Mouse (Mus musculus) bone marrow, adult 2 months (tissue): ENCODE results near the gene Supt5. TPM values are rescaled to one million over a fixed set of nuclear protein-coding genes. Genes with fewer than 3 reads are reported as not detected.

ENCODE experiments used
- H3K27ac ChIP-seq: fragments of 200-500 bp; 2 replicates; pipeline ENCODE4 v1.5.1; 2012; ENCODE audit warnings: low read depth, mild to moderate bottlenecking, control low read depth, inconsistent platforms, low read length; ENCODE audit not compliant: control insufficient read depth, poor library complexity, insufficient read depth
- H3K4me1 ChIP-seq: fragments of 200-500 bp; 2 replicates; pipeline ENCODE4 v1.6.1; 2011; ENCODE audit warnings: low read length; ENCODE audit not compliant: control insufficient read depth, insufficient read depth
- H3K4me3 ChIP-seq: fragments of 200-500 bp; replicated peaks from 2 replicates; pipeline ENCODE3; 2011; ENCODE audit warnings: mild to moderate bottlenecking, low read depth, low read length, control low read depth; ENCODE audit not compliant: control insufficient read depth
- CTCF ChIP-seq: fragments of 200-500 bp; IDR thresholded peaks from 2 replicates; pipeline ENCODE4 v1.5.1; 2011; ENCODE audit warnings: low read length, control low read depth; ENCODE audit not compliant: control insufficient read depth, insufficient read depth
- POLR2A ChIP-seq: fragments of 200-500 bp; IDR thresholded peaks from 2 replicates; pipeline ENCODE4 v1.6.1; 2011; ENCODE audit warnings: low read depth, mild to moderate bottlenecking, control low read depth, low read length, borderline replicate concordance; ENCODE audit not compliant: control insufficient read depth
- WGBS: fragments of 180-500 bp; shearing (Covaris S2); methylation state at CpG from one replicate; pipeline ENCODE4 v1.1.7; 2018; 5-methylcytosine and 5-hydroxymethylcytosine counted together
- polyA plus RNA-seq: library from polyadenylated mRNA; stranded (reverse); fragments of >200 nt; gene quantifications from 2 replicates; pipeline ENCODE4 v1.2.4, GENCODE M21; 2011; ENCODE audit warnings: low replicate concordance; ENCODE audit not compliant: missing spikeins, insufficient read depth, insufficient read length

The Supt5 gene
- polyA plus RNA-seq, 1 experiment = 77.1 TPM

DNA sequence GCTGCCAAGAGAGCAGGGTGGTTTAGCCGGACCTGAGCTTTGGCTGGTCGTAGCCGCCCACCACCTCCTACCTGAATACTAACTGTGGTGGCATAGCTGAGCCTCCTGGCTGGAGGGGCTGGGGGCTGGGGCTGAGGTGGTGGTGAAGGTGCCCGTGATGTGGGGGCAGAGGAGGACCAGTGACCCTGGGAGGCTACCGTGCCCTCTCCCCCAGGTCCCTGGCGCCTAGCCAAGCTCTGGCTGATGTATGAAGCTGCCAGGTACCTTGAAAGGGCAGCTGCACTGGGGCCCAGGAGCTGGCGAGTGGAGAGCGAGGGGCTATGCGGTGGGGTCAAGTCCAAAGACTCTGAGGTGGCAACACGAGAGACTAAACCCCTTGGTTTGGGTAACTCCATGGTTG, 21.3 kb upstream of the Supt5 start:
- TF ChIP-seq CTCF = no peak
- TF ChIP-seq POLR2A = no peak
- Histone ChIP-seq H3K4me1 (no peaks in the 10 kb centered on the region; the same call in 1 of the 2 replicates), H3K27ac (no peak overlapping the region), H3K4me3 (no peak overlapping the region)
- 85% methylated on average over 10 of the region's 10 CpGs for WGBS

DNA sequence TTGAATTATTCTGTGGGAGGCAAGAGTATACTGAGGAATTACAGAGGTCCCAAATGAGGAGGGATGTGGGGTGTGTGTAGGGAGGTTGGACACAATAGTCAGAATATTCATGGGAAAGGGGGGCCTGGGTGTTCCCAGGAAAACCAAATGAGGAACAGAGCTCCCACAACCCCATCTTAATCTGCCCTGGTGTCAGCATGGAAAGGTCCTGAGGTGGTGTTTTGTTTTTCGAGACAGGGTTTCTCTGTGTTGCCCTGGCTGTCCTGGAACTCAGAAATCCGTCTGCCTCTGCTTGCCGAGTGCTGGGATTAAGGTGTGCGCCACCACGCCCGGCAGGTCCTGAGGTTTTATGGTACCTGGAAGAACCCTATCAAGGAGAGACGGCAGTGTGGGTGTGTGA, 19.9 kb upstream of the Supt5 start:
- Histone ChIP-seq H3K27ac (no peak overlapping the region), H3K4me1 (no peaks in the 10 kb centered on the region; the same call in 1 of the 2 replicates), H3K4me3 (no peak overlapping the region)
- TF ChIP-seq CTCF (no peak), POLR2A (no peak)
- WGBS = 82% methylated on average over 7 of the region's 7 CpGs

DNA sequence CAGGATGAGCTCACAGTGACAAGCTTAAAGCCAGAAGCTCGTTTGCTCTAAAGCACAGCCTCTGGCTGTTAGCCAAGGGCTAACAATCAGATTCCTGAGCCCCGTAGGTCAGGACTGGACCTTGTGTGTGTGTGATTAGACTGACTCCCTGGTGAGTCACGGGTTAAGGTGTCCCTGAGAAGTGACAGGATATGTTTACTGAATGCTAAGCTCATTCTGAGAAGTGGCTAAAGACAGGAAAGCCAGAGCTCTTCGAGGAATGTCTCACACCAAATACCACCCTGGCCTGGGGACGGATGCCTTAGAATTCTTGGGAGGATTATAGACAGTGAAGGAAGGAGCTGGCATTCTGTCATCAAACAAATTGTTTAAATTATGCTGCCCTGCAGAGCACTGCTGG, 19.4 kb upstream of the Supt5 start:
- Histone ChIP-seq H3K27ac (no peak overlapping the region), H3K4me1 (no peaks in the 10 kb centered on the region; the same call in 1 of the 2 replicates), H3K4me3 (no peak overlapping the region)
- TF ChIP-seq POLR2A (no peak), CTCF (no peak)
- 37% methylated on average over 5 of the region's 5 CpGs for WGBS

DNA sequence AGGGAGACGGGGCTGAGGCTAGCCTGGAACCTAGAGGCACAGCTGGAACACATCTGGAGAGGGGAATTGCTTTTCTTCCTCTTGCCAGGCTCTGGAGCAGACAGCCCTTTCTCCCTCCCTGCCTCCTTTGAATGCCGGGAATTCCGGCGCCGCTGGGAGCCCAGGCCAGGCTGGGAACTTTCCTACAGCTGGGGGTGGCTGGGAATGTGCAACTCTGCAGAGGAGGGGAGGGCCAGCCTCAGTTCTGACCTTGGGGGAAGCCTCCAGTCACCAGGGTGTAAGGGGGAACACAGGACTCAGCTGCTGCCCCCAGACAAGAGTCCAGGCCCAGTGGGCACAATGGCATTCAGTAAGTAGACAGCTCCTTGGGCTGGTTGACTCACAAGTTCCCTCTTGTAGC, 18.4 kb upstream of the Supt5 start:
- TF ChIP-seq POLR2A (no peak), CTCF (no peak)
- 70% methylated on average over 5 of the region's 5 CpGs for WGBS
- Histone ChIP-seq H3K4me3 (no peak overlapping the region), H3K27ac (no peak overlapping the region), H3K4me1 (no peaks in the 10 kb centered on the region; the same call in 1 of the 2 replicates)

DNA sequence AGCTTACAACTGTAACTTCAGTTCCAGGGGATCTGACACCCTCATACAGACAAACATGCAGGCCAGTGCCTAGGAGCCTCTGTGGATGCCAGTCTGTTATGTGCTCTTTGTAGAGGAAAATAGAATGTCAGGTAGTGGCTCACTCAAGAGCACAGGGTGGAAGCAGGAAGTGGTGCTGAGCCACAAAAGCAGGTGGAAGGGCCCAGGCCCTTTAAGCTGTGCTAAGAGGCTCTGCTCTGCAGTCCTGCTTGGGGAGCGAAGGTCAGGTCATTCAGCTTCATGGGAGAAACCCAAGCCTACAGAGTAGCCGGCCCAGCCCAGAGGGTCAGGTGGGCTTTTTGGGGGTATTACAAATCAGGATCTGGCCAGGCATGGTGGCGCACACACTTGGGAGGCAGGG, 16.7 kb upstream of the Supt5 start:
- Histone ChIP-seq H3K4me3 (no peak overlapping the region), H3K4me1 (no peaks in the 10 kb centered on the region; the same call in 1 of the 2 replicates), H3K27ac (no peak overlapping the region)
- WGBS = 83% methylated on average over 3 of the region's 3 CpGs
- no peak for TF ChIP-seq POLR2A
- no peak for TF ChIP-seq CTCF

DNA sequence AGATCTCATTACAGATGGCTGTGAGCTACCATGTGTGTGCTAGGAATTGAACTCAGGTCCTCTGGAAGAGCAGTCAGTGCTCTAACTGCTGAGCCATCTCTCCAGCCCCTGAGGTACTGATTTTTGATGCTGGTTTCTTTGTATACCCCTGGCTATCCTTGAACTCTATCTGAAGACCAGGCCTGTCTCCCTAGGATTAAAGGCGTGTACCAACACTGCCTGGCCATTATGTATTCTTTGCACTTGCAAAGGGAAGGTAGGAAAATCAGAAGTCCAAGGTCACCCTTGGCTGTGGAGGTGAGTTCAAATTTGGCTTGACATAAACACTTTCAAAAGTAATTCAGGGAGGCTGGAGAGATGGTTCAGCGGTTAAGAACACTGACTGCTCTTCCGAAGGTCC, 16.1 kb upstream of the Supt5 start:
- Histone ChIP-seq H3K4me1 (no peaks in the 10 kb centered on the region; the same call in 1 of the 2 replicates), H3K4me3 (no peak overlapping the region), H3K27ac (no peak overlapping the region)
- WGBS = 87% methylated on average over 3 of the region's 3 CpGs
- no peak for TF ChIP-seq CTCF
- no peak for TF ChIP-seq POLR2A

DNA sequence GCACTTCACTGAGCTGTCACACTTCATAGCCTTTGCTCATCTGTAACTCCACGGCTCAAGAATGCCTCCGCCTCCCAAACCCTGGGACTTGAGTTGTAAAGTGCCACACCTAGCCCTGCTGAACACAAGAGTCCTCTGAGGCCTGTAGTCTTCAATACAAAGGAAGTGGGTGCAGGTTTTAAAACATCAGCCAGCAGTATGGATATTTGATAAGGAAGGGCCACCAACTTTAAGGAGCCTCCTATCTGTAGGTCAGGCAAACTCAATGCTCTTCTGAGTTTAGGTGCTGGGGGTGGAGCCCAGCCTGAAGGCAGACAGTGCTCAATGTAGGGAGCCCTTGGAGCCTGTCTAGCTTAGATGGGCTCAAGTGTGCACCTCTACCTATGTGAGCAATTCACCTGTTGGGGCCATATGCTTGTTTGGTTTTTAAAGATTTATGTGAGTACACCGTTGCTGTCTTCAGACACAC, 15.6 kb upstream of the Supt5 start:
- WGBS = 85% methylated on average over 3 of the region's 3 CpGs
- Histone ChIP-seq H3K27ac (no peak overlapping the region), H3K4me1 (no peaks in the 10 kb centered on the region; the same call in 1 of the 2 replicates), H3K4me3 (no peak overlapping the region)
- TF ChIP-seq POLR2A (no peak), CTCF (no peak)

DNA sequence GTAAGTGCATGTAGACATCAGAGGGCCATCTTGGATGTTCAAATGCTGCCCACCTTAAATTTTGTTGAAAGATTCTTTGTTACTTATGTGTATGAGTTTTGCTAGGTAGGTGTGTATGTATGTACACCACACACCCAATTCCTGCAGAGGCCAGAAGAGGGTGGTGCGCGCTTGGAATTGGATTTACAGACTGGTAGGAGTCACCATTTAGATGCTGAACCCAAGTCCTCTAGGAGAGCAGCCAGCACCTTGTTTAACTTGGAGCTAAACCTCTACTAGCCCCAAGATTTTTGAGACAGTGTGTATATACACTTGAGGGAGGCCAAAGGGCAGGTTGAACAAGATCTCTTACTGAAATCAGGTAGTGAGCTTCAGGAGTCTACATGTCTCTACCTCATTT, 14.7 kb upstream of the Supt5 start:
- H3K27ac ChIP-seq = no peak overlapping the region
- H3K4me1 ChIP-seq = no peaks in the 10 kb centered on the region; the same call in 1 of the 2 replicates
- WGBS = 93% methylated on average over 2 of the region's 2 CpGs
- TF ChIP-seq CTCF (no peak), POLR2A (no peak)
- H3K4me3 ChIP-seq = no peak overlapping the region

DNA sequence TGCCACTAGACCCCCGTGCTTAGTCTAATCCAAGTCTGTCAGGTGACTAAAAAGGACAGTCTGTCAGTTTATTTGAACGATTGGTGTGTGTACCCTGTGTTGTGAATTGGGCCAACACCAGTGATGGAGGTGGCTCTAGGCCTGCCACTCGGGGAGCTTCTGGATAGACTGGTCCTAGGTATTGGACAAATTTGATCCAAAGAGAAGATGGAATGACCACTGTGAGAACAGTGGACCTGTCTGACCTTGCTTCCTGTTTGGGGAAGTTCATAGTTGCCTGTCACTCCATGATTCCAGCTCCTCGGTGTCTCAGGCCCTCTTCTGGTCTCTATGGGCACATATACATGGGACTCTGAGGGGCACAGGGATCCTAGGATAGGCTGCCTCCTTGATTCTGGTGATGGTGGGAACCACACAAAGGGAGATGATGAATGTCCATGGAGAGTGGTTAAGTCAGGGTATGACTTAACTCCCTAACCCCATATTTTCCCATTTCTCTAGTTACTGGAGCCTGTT, 13.2 kb upstream of the Supt5 start:
- 9% methylated on average over 4 of the region's 4 CpGs for WGBS
- peak overlapping the region; percentile 76 for H3K4me3 ChIP-seq
- TF ChIP-seq CTCF (no peak), POLR2A (no peak)
- no peaks in the 10 kb centered on the region for H3K4me1 ChIP-seq
- H3K27ac ChIP-seq = no peak overlapping the region
